Comparison of ENCODE assay signal across 9 mouse cellular contexts in the genomic region with DNA sequence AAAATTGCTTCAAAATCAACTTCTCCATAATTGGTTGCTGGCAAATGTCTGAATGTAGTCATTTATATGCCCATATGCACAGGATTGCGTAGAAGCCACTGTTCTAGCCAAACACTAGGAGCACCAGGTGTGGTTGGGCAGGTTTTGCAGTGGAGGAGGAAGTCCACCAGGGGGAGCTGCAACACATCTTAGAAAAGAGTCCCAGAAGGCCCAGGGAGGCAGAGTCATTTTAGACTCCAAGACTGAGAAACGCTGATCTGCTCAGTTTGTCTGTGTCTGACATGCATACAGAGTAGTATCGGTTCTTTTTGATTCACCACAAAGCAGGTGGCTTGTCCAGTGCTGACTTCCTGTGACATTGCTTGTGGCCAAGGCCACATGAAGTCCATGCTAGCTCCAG. TPM values are rescaled to one million over a fixed set of nuclear protein-coding genes. Genes with fewer than 3 reads are reported as not detected.
DNase-seq lines count a peak whose midpoint lies in the region; ATAC-seq and TF ChIP-seq lines count a peak whose summit lies in the region.
"Had no signal": no experiment of that assay in that cellular context is flagged by ENCODE, and none has a peak within 500 bp of the region (broad histone marks: within the 10 kb centered on the region; RNA-seq: fewer than 3 reads in every experiment).

No protein-coding gene starts in this region.

- no peak overlapping the region for H3K4me2 ChIP-seq in heart, embryonic 12.5 days
- H3K4me2 ChIP-seq in forebrain, embryonic 14.5 days (ENCODE audit: low read length): no peak overlapping the region

- peak; percentile 63; the same call in 1 of the 2 replicates for TF ChIP-seq EP300 in heart, adult 2 months (IDR thresholded peaks at IDR 0.05; ENCODE audit: insufficient read depth, low read depth, low read length)

- 23% methylated on average over 3 of the region's 3 CpGs for WGBS in heart, adult 2 months
- WGBS in heart, embryonic 12.5 days: 34% methylated on average over 3 of the region's 3 CpGs
- 28% methylated on average over 3 of the region's 3 CpGs for WGBS in forebrain, embryonic 14.5 days

- no peaks in the 10 kb centered on the region for H3K79me2 ChIP-seq in heart, adult 2 months (replicated peaks; ENCODE audit: control insufficient read depth, insufficient read depth, low read length)

- H3K36me3 ChIP-seq in heart, adult 2 months (ENCODE audit: control insufficient read depth, insufficient read depth, low read length): no peaks in the 10 kb centered on the region
- H3K36me3 ChIP-seq in heart, embryonic 12.5 days: 0 out of 2 replicates have a peak, but pooled peaks cover under 1% of the 10 kb centered on the region
- H3K36me3 ChIP-seq in forebrain, embryonic 14.5 days (ENCODE audit: control insufficient read depth, insufficient read depth, low read length): peaks cover 6% of the 10 kb centered on the region

- peak; percentile 55 to 73 for DNase-seq in heart, adult 2 months
- peak; percentile 20 for DNase-seq in c-Kit-negative CD71-positive TER-119-positive erythroid progenitor cells, embryonic 14.5 days (ENCODE audit: low read depth, low spot score)
- peak; percentile 89 for DNase-seq in forebrain, embryonic 14.5 days (ENCODE audit: low spot score)
- DNase-seq in induced T-regulatory cell, adult 2 months (ENCODE audit: low read depth): peak; percentile 88
- DNase-seq in left cerebral cortex, postnatal 25 days (ENCODE audit: low spot score in 2 of 2): peak; percentile 78 to 90
- peak; percentile 88 for DNase-seq in naive thymus-derived CD4-positive, alpha-beta T cell, adult 2 months (ENCODE audit: low read depth)
- DNase-seq in spleen, postnatal 4 days (ENCODE audit: low spot score in 2 of 2): peak; percentile 68 to 88

- TF ChIP-seq CTCF in heart, adult 2 months (IDR thresholded peaks at IDR 0.05): peak; percentile 97

- no peak overlapping the region for H3K27ac ChIP-seq in heart, adult 2 months
- H3K27ac ChIP-seq in heart, embryonic 12.5 days (ENCODE audit: poor library complexity, severe bottlenecking): no peak overlapping the region
- no peak overlapping the region for H3K27ac ChIP-seq in forebrain, embryonic 14.5 days (ENCODE audit: low read depth, low read length)

- no peaks in the 10 kb centered on the region for H3K9me3 ChIP-seq in heart, embryonic 12.5 days (replicated peaks)
- H3K9me3 ChIP-seq in forebrain, embryonic 14.5 days (replicated peaks; ENCODE audit: control insufficient read depth, low read length): no peaks in the 10 kb centered on the region

- intact Hi-C loops in heart, adult 2 months (cut with DNase I): loop anchor here (2.0 to 5.0 kb wide), 3 partner anchors 57 to 272 kb away; no protein-coding TSS in a partner anchor
- intact Hi-C loops in left cerebral cortex, postnatal 25 days (cut with DNase I): loop anchor here (2.0 to 10.0 kb wide), 3 partner anchors 57 to 284 kb away; no protein-coding TSS in a partner anchor

- ATAC-seq in heart, embryonic 12.5 days (ENCODE audit: insufficient number of reproducible peaks, low FRiP score): no peak
- peak; percentile 58 for ATAC-seq in forebrain, embryonic 14.5 days

- H3K4me3 ChIP-seq in heart, adult 2 months: no peak overlapping the region
- H3K4me3 ChIP-seq in heart, embryonic 12.5 days: no peak overlapping the region
- H3K4me3 ChIP-seq in forebrain, embryonic 14.5 days (ENCODE audit: low read depth, low read length): no peak overlapping the region

- H3K9ac ChIP-seq in heart, adult 2 months (ENCODE audit: low read depth, low read length): no peak overlapping the region
- H3K9ac ChIP-seq in heart, embryonic 12.5 days: no peak overlapping the region
- no peak overlapping the region for H3K9ac ChIP-seq in forebrain, embryonic 14.5 days (ENCODE audit: low read length)

- H3K4me1 ChIP-seq in heart, adult 2 months (ENCODE audit: control insufficient read depth, insufficient read depth, low read length): peaks cover 1% of the 10 kb centered on the region; the same call in 1 of the 2 replicates
- H3K4me1 ChIP-seq in heart, embryonic 12.5 days (replicated peaks): peaks cover 14% of the 10 kb centered on the region
- H3K4me1 ChIP-seq in forebrain, embryonic 14.5 days (ENCODE audit: control insufficient read depth, insufficient read depth, low read length): no peaks in the 10 kb centered on the region

- TF ChIP-seq POLR2A in heart, adult 2 months (IDR thresholded peaks at IDR 0.05; ENCODE audit: insufficient read depth, low read depth, low read length): no peak

- no peaks in the 10 kb centered on the region for H3K27me3 ChIP-seq in heart, adult 2 months (ENCODE audit: control insufficient read depth, insufficient read depth, low read length)
- H3K27me3 ChIP-seq in heart, embryonic 12.5 days (replicated peaks): no peaks in the 10 kb centered on the region
- H3K27me3 ChIP-seq in forebrain, embryonic 14.5 days (replicated peaks; ENCODE audit: control insufficient read depth, insufficient read depth, low read length): no peaks in the 10 kb centered on the region

RNA-seq across cellular contexts. Expression of gene Btbd16, which starts 3.2 kb away (rescaled TPM):
- not detected for total RNA-seq in heart, adult 2 months (2021)
- polyA plus RNA-seq in heart, adult 2 months (2012; rRNA removed): 0.18 and 0.20 TPM in 2 replicates
- 0.15 and 0.18 TPM in 2 replicates for polyA plus RNA-seq in heart, embryonic 12.5 days (2016; fragmentation: Nextera tagmentation; extraction: Ambion mirVana)
- not detected in 2 replicates for polyA plus RNA-seq in forebrain, embryonic 14.5 days (2014; fragmentation: Nextera tagmentation; extraction: Ambion mirVana)
- total RNA-seq in left cerebral cortex, postnatal 25 days (2021): under 1 TPM; 0.34 to 0.53 TPM
- polyA plus RNA-seq: neural tube, embryonic 14.5 days had no signal

Comparison
In these comparisons a context has a peak if more than half of its experiments do, and no peak if none do; other contexts are left out.
1. DNase-seq: peak in every context shown above with its lines; median percentile 89 in forebrain, embryonic 14.5 days; 88 in induced T-regulatory cell, adult 2 months; 88 in naive thymus-derived CD4-positive, alpha-beta T cell, adult 2 months; 84 in left cerebral cortex, postnatal 25 days; 78 in spleen, postnatal 4 days; 64 in heart, adult 2 months; 20 in c-Kit-negative CD71-positive TER-119-positive erythroid progenitor cells, embryonic 14.5 days.